Mouse (Mus musculus) right cerebral cortex, postnatal 14 days (tissue): ENCODE measurements at regions not wholly inside any gene's neighbourhood (a gene's known extent, or its start where the extent isn't known, plus 50 kb on each side); places are given as distances from the start of the nearest gene placed in this dataset.

Source experiments
- DNase-seq: peaks from one replicate; pipeline ENCODE4 v3.0.0; 2022

- DNase-seq = no peak
These were observed 200.8 kb upstream of the Slc39a10 start for GRCm38 (mm10) chr1:47093289-47093947.

GRCm38 (mm10) chr1:47076423-47076822, 183.8 kb upstream of the Slc39a10 start:
- no peak for DNase-seq

- no peak for DNase-seq
These were observed 165.5 kb upstream of the Slc39a10 start for GRCm38 (mm10) chr1:47058149-47058548.

- DNase-seq = no peak
These were observed 164.7 kb upstream of the Slc39a10 start for GRCm38 (mm10) chr1:47057344-47057743.

- DNase-seq = no peak
These were observed 158.5 kb upstream of the Slc39a10 start for GRCm38 (mm10) chr1:47051109-47051508.

GRCm38 (mm10) chr1:47050492-47050891, 157.8 kb upstream of the Slc39a10 start:
- DNase-seq = no peak

GRCm38 (mm10) chr1:47037576-47037975, 144.9 kb upstream of the Slc39a10 start:
- no peak for DNase-seq

GRCm38 (mm10) chr1:47019356-47019755, 126.7 kb upstream of the Slc39a10 start:
- DNase-seq = no peak

- no peak for DNase-seq
These were observed 121.9 kb upstream of the Slc39a10 start for GRCm38 (mm10) chr1:47014526-47014925.

- DNase-seq = no peak
These were observed 111.1 kb upstream of the Slc39a10 start for GRCm38 (mm10) chr1:47003746-47004145.

- DNase-seq = no peak
These were observed 106.7 kb upstream of the Slc39a10 start for GRCm38 (mm10) chr1:46999337-46999736.

- no peak for DNase-seq
These were observed 93.3 kb upstream of the Slc39a10 start for GRCm38 (mm10) chr1:46985978-46986377.

- DNase-seq = no peak
These were observed 90.4 kb upstream of the Slc39a10 start for GRCm38 (mm10) chr1:46983093-46983492.

- peak; percentile 60 for DNase-seq
These were observed 77.8 kb upstream of the Slc39a10 start for GRCm38 (mm10) chr1:46970470-46970869.

- no peak for DNase-seq
These were observed 75.7 kb upstream of the Slc39a10 start for GRCm38 (mm10) chr1:46968361-46968760.

GRCm38 (mm10) chr1:46966917-46967266, 74.2 kb upstream of the Slc39a10 start:
- DNase-seq = no peak

- DNase-seq = peak; percentile 13
These were observed 73.6 kb upstream of the Slc39a10 start for GRCm38 (mm10) chr1:46965996-46966916.

GRCm38 (mm10) chr1:46963973-46964727, 71.5 kb upstream of the Slc39a10 start:
- no peak for DNase-seq
